Mouse (Mus musculus): ENCODE data around the gene Scgb1b20.
"Not testable (repeated sequence)": the region's sequence is repeated elsewhere in the genome, so short reads cannot be mapped to it uniquely, and the experiment has no call there.

Gene Scgb1b20
- long read RNA-seq, experiment 1, result 0 reads
- long read RNA-seq, experiment 2, result 0 reads

GRCm38 (mm10) chr7:33372934-33373333, at the start of gene Scgb1b20:
TSS of gene Scgb1b20 (plus strand) at chr7:33373234.
- intact Hi-C loops (cut with DNase I), result not testable (repeated sequence)

DNA sequence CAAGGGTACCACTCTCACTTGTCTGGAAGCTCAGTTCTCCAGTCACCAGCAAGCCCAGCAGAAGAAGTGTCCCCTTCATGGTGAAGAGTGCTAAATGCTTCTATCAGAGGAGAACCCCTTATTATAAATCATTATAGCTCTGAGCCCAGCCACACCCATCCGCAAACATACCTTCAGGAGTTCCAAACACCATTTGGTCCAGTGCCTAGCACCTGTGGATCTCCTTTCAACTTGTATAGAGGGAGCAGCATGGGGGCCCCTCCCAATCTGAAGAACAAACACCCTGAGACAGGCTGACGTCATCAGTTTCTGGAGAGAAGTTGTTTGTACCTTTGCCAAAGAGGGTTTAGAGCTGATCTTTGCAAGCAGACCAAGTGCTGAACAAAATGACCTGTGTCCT, 6.8 kb upstream of the Scgb1b20 start, which contains the start of gene Scgb2b20:
Scgb2b20 (minus strand) TSS at position 101 of the 400 bp plus-strand sequence.
- intact Hi-C loops (cut with DNase I), result not testable (repeated sequence)

DNA sequence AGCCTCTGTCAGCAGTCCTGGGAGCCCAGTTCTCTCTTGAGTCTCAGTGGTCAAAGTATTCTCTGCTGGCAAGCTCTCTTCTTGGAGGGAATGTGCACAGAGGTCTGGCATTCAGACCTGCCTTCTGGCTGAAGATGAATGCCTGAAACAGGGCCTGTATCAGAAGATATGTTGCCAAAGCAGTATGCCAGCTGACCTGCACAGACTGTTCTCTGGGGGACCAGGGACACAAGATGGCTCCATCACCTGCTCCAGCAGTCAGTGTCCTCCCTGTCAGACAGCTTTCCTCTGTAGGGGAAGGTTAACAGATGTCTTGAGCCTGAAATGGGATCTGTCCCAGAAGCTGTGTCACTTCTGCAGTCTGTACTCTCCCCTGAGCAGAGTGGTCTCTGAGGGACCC, 26.7 kb downstream of the Scgb1b20 start:
- intact Hi-C loops (cut with DNase I), result loop anchor here (10.0 kb wide), 1 partner anchor 1825 kb away; no protein-coding TSS in a partner anchor

DNA sequence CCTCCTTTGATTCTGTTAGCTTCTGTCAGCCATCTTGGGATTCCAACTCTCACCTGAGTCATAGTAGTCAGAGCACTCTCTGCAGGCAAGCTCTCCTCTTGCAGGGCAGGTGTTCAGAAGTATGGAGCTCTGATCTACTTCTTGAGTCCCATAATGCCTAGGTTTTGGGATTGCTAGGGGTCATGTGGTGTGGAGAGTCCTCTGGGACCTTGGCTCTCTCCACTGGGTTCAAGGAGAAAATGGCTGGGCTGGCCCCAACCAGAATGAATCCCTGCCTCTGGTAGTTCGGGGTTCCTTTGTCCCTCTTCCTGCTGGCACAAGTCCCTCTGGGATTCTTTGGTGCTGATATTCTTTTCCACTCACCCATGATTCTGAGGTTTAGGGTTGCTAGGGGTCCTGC, 28.6 kb downstream of the Scgb1b20 start:
- intact Hi-C loops (cut with DNase I), result no loop called here

GRCm38 (mm10) chr7:33409681-33410080, 36.6 kb downstream of the Scgb1b20 start:
- intact Hi-C loops (cut with DNase I), result not testable (repeated sequence)
